Comparison of ENCODE assay signal across 8 mouse cellular contexts in the genomic region with DNA sequence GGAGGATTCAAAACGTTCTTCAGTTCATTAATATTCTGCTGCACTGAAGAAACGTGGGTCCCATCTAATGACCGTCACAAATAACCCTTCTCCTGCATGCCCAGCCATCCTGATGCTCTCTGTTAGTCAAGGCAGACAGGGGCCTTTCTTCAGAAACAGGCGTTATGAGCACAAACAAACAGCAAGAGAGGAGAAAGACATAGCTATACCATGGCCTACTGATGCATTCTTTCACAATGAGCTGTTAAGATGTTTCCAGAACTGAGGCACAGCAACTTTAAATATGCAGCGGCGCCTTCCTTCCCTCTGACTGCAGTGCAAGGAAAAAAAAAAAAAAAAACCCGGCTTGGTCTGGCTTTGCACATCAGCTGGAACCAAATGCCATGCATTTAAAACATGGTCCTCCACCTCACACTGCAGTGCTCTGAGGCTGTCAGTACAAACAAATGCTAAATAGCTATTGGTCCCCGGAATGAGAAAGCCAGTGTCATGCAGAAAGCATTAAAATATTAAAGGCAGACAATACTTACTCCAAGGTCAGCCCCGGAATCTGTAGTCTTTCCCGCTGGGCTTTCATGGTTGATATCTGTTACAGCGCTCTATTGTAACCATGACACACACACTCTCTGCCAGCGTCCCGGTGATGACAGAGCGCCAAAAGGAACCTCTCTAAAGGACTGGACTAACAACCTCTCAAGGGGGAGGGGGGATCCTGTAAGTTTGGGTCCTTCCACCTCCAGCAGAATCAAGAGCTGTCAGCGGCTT.
DNase-seq lines count a peak whose midpoint lies in the region; ATAC-seq and TF ChIP-seq lines count a peak whose summit lies in the region.

No protein-coding gene starts in this region.

- H3K9me3 ChIP-seq in heart, embryonic 12.5 days (replicated peaks), result no peaks in the 10 kb centered on the region
- H3K9me3 ChIP-seq in midbrain, postnatal 0 days (ENCODE audit: low read length), result no peaks in the 10 kb centered on the region

- no peaks in the 10 kb centered on the region for H3K36me3 ChIP-seq in heart, embryonic 12.5 days
- H3K36me3 ChIP-seq in midbrain, postnatal 0 days (ENCODE audit: insufficient read depth, low read length), result no peaks in the 10 kb centered on the region

- H3K4me3 ChIP-seq in heart, embryonic 12.5 days, result peak overlapping the region; percentile 43
- peak overlapping the region; percentile 41 for H3K4me3 ChIP-seq in midbrain, postnatal 0 days (ENCODE audit: low read depth, low read length)

- peak; percentile 26 to 36 for DNase-seq in cerebellum, postnatal 14 days
- no peak for DNase-seq in cerebellum, adult 11-12 months
- DNase-seq in adrenal gland, postnatal 14 days, result peak; percentile 42
- DNase-seq in kidney, postnatal 14 days, result peak; percentile 10
- peak; percentile 74 for DNase-seq in midbrain, postnatal 0 days (ENCODE audit: low spot score)
- DNase-seq in thymus, adult 18-20 months, result no peak
- DNase-seq in cerebellum, adult 18-20 months, result no peak

- H3K9ac ChIP-seq in heart, embryonic 12.5 days, result peak overlapping the region; percentile 64
- peak overlapping the region; percentile 65 for H3K9ac ChIP-seq in midbrain, postnatal 0 days (replicated peaks; ENCODE audit: low read length, poor library complexity, severe bottlenecking)

- no peaks in the 10 kb centered on the region for H3K27me3 ChIP-seq in heart, embryonic 12.5 days (replicated peaks)
- H3K27me3 ChIP-seq in midbrain, postnatal 0 days (ENCODE audit: insufficient read depth, low read length), result no peaks in the 10 kb centered on the region

- H3K4me2 ChIP-seq in heart, embryonic 12.5 days, result peak overlapping the region; percentile 64
- peak overlapping the region; percentile 62 for H3K4me2 ChIP-seq in midbrain, postnatal 0 days (ENCODE audit: low read depth, low read length, poor library complexity, severe bottlenecking)

- peak overlapping the region; percentile 94 for H3K27ac ChIP-seq in heart, embryonic 12.5 days (ENCODE audit: poor library complexity, severe bottlenecking)
- peak overlapping the region; percentile 78 for H3K27ac ChIP-seq in midbrain, postnatal 0 days (ENCODE audit: low read depth, low read length)

- TF ChIP-seq CTCF in midbrain, postnatal 0 days (IDR thresholded peaks at IDR 0.05), result no peak

- peak; percentile 75 for ATAC-seq in heart, embryonic 12.5 days (ENCODE audit: insufficient number of reproducible peaks, low FRiP score)
- peak; percentile 84 for ATAC-seq in midbrain, postnatal 0 days (ENCODE audit: low FRiP score)

- H3K4me1 ChIP-seq in heart, embryonic 12.5 days (replicated peaks), result peaks cover 29% of the 10 kb centered on the region
- 0 out of 2 replicates have a peak, but pooled peaks cover 3% of the 10 kb centered on the region for H3K4me1 ChIP-seq in midbrain, postnatal 0 days (ENCODE audit: insufficient read depth, low read length)

- 7% methylated on average over 15 of the region's 15 CpGs for WGBS in heart, embryonic 12.5 days
- WGBS in midbrain, postnatal 0 days, result 3% methylated on average over 15 of the region's 15 CpGs

Comparison
In these comparisons a context has a peak if more than half of its experiments do, and no peak if none do; other contexts are left out.
1. DNase-seq: peak in cerebellum, postnatal 14 days (2 of 2), adrenal gland, postnatal 14 days (single experiment), kidney, postnatal 14 days (single experiment) and midbrain, postnatal 0 days (single experiment); none in cerebellum, adult 11-12 months (single experiment), thymus, adult 18-20 months (0 of 2) and cerebellum, adult 18-20 months (0 of 2).